Mouse (Mus musculus) urinary bladder, adult 2 months (tissue): ENCODE data around the gene Slc41a2. TPM values are rescaled to one million over a fixed set of nuclear protein-coding genes. Genes with fewer than 3 reads are reported as not detected.
"Not testable (repeated sequence)": the region's sequence is repeated elsewhere in the genome, so short reads cannot be mapped to it uniquely, and the experiment has no call there.

Source experiments
- DNase-seq: peaks from one replicate; pipeline ENCODE4 v3.0.0; 2022; ENCODE audit warnings: low spot score
- polyA plus RNA-seq: library from polyadenylated mRNA; depleted of rRNA; stranded (reverse); fragments of >200 nt; gene quantifications from 2 replicates; pipeline ENCODE4 v1.2.3, GENCODE M21; 2012

The Slc41a2 gene
- polyA plus RNA-seq, 1 experiment: 3.7 TPM

DNA sequence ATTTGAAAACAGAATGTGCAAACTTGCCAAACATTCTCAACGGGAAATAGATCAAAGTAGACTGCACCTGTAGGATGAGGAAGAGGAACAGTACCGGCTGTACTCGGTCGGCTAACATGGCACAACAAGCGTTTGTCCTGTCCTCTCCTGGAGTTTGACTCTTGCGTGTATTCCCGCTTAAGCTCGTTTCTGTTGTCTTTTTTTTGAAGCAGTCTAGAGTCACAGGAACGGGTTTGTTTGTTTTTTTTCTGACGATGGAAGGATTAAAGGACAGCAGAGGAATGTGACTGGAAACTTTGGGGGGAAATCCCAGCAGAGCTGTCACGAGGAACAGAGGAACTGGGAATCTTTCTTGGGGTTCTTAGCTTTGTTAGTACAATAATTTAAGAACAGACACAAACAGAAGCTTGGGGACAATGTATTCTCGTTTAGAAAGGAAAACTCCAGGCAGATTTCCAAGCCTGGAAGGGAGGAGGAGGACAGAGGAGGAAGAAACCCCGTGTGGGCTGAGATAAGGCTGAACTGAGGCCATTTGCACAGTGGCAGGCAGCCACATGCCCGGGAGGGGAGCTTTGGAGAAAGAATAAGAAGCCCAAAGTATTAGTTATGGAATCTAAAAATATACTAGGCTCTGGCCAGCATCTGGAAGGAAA, 16.1 kb upstream of the Slc41a2 start:
- no peak for DNase-seq

DNA sequence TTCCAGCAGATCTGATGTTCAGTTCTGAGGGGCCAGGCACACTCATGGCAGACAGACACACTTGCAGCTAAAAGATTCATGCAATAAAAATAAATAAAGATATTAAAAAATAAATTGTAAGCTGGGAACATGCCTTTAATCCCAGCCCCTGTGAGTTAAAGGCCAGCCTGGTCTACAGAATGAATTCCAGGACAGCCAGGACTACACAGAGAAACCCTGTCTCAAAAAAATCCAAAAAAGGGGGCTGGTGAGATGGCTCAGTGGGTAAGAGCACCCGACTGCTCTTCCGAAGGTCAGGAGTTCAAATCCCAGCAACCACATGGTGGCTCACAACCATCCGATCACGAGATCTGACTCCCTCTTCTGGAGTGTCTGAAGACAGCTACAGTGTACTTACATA, 14.1 kb upstream of the Slc41a2 start:
- not testable (repeated sequence) for DNase-seq

GRCm38 (mm10) chr10:83350689-83351088, 13.0 kb upstream of the Slc41a2 start:
- DNase-seq: no peak

DNA sequence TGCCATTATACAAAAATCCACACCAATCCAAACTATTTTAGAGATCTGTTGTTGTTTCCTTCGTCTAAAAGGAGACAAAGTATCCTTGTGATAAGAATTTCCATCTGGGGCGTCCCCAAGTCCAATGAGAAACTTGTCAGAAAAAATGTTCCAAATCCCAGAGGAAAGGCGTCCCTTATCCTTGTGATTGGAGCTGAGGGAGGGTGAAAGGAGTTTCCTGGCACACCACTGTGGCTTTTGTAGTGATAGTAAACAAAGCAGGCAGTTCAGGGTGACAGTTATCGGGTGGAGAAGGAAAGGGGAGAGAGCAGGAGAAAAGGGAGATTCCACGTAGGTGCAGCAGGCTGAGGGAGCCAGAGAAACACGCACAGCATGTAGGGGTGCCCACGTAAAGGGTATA, 9.8 kb upstream of the Slc41a2 start:
- DNase-seq: no peak

- DNase-seq: no peak
Observed at GRCm38 (mm10) chr10:83346359-83346736, 8.7 kb upstream of the Slc41a2 start.

DNA sequence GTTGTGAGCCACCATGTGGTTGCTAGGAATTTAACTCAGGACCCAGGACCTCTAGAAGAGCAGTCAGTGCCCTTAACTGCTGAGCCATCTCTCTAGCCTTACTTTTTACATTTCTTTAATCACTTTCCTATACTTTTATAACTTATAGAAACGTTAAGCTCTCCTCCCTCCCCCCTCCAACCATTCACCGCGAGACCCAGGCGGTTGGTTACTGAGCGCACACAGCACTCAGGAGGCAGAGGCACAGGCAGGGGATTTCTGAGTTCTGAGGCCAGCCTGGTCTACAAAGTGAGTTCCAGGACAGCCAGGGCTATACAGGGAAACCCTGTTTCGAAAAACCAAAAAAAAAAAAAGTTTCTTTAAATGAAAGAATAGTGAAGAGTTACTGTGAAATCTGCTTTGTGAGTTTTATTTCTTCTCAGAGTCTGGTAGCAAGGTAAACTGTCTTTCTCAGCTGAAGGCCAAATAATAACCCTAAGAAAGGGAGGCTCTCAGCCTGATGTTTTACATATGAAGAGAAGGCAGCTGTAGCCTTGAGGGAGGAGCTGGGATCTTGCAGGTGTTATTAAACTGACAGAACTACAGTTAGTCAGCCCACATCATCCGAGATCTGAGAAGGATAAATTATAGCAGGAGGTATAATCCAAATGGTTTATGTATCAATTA, 8.1 kb upstream of the Slc41a2 start:
- no peak for DNase-seq

DNA sequence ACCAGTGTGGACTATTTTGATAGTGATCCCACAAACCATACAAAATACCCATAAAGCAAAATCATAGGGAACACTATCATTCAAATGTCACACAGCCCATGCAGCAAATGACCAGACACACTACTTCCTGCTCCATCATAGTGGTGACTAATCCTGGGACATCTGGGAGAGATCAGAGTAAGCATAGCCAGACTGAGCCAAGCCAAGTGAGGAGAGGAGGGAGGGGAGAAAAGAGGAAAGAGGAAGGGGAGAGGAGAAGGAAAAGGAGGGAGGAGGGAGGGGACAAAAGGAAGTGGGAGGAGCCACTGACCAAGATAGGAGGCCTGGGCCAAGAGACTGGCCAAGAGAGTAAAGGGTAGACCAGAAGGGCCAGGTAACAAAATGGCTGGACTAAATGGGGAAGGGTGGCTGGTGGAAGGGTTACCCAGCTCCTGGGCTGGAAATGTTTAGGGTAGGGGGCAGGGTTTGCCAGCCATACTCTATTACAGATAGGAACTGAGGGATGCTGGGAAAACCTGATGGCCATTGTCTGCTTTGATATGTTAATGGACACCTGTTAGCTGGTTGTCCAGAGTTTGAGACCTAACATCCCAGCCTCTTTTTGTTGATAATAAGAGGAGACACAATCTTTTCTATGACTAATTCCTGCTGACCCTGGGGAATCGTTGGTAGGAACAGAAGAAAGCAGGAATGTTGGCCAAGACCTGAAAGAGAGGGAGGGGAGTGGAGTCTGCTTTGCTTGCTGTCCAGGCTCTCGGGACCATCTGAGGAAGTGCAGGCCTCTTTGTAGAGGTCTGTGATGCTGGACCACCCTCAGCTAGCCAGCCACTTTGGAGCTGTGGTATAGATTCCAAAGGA, 6.4 kb upstream of the Slc41a2 start:
- DNase-seq: no peak

- DNase-seq: no peak
Observed at GRCm38 (mm10) chr10:83343171-83343570, 5.5 kb upstream of the Slc41a2 start.

DNA sequence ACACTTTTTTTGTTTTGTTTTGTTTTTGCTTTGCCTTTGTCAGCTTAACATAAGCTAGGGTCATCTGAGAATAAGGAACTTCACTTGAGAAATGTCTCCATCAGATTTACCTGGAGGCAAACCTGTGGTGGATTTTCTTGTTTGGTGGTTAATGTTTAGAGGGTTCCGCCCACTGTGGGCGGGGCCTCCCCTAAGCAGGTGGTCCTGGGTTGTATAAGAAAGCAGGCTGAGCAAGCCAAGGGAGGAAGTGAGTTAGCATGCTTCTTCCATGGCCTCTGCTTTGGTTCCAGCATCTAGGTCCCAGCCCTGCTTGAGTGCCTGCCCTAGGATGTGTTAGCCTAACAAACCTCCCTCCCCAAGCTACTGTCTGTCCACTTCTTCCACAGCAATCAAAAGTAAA, 3.5 kb upstream of the Slc41a2 start:
- no peak for DNase-seq

- no peak for DNase-seq
Observed at GRCm38 (mm10) chr10:83337971-83338598, 403 bp upstream of the Slc41a2 start.

DNA sequence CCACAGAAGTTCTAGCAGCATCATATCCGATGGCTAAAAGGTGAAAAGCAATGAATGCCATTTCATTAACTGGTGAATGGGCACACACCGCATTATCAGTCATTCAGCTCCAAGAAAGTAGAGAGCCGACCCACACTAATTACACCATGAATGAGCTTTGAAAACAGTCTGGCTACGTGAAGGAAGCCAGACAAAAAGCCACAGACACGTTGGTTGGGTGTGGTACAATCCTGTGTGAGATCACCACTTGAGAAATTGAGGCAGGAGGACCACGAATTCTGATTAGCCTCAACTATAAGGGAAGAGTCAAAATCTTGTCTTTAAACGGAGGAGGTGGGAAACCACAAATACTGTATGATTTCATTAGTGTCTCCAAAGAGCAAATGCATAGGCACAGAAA, 1.3 kb downstream of the Slc41a2 start:
- DNase-seq: no peak

- no peak for DNase-seq
Observed at GRCm38 (mm10) chr10:83332581-83332980, 5.1 kb downstream of the Slc41a2 start.

DNA sequence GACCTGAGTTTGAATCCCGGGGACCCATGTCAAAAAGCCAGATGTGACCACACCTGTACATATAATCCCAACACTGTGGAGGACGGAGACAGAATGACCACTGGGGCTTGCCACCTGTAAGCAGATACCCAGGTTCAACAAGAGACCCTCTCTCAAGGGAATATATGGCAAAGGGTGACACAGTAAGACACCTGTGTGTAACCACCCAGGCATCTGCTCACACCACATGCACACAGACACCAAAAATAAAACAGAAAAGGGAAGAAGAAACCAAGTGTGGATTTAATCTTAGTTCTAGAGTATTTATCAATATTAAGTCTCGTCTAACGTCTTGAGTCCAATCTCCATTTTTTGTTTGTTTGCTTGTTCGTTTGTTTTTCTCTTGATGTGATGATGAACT, 5.9 kb downstream of the Slc41a2 start:
- DNase-seq: no peak

GRCm38 (mm10) chr10:83330336-83330735, 7.3 kb downstream of the Slc41a2 start:
- DNase-seq: no peak

DNA sequence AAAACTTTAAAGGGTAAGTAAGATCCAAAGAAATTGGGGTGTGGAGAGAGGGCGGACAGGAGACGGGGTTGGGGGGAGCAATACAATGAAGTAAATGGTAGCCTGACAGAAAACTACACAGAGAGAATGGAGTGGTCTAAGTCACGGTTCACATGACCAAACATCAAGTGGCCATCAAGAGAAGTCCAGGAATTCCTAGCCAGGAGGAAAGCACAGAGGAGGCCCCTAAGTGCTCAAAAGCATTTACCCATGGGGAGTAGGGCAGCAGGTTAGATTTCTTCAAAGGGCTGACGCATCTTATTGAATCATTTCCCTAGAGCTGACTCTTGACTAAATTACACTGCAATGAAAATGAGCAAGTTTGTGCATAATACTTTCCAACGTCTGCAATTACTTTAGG, 8.9 kb downstream of the Slc41a2 start:
- DNase-seq: no peak

DNA sequence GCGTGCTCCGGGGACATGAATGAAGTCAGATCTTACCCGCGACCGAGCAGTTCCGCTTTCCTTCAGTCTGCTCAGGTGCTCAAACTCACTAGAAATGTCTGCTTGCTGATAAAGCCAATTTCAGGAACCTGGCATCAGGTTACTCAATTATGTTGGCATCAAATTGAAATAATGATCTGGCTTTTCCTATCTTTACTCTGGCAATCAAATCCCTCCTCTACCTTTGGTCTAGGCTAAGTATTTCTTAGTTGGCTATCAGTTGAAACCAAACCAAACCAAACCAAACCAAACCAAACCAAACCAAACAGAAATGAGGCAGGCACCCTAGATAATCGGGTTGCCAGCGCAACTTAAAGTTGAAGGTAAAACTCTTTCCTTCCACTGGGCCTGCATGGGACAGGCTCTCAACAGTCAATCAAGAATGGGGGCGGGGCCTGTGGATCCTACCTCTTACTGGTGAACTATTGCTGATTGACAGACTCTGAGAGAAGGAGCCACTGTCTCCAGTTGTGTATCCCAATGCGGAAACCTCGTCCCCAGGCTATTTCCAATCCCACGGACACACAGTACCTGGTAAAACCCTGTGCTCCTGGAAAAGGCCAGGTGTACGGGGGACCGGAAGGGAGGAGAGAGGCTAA, 10.9 kb downstream of the Slc41a2 start:
- no peak for DNase-seq

- no peak for DNase-seq
Observed at GRCm38 (mm10) chr10:83325903-83326302, 11.8 kb downstream of the Slc41a2 start.

- DNase-seq: no peak
Observed at GRCm38 (mm10) chr10:83324871-83325270, 12.8 kb downstream of the Slc41a2 start.

- no peak for DNase-seq
Observed at GRCm38 (mm10) chr10:83322551-83323100, 15.1 kb downstream of the Slc41a2 start.

- no peak for DNase-seq
Observed at GRCm38 (mm10) chr10:83321528-83321927, 16.2 kb downstream of the Slc41a2 start.

- DNase-seq: no peak
Observed at GRCm38 (mm10) chr10:83320870-83321269, 16.8 kb downstream of the Slc41a2 start.

GRCm38 (mm10) chr10:83320396-83320795, 17.3 kb downstream of the Slc41a2 start:
- DNase-seq: no peak
